Mouse (Mus musculus): ENCODE measurements at regions not wholly inside any gene's neighbourhood (a gene's known extent, or its start where the extent isn't known, plus 50 kb on each side); places are given as distances from the start of the nearest gene placed in this dataset.

GRCm38 (mm10) chr4:81969621-81970115, 527.1 kb upstream of the Mpdz start:
- DNase-seq (ENCODE audit: low spot score): no peak

DNA sequence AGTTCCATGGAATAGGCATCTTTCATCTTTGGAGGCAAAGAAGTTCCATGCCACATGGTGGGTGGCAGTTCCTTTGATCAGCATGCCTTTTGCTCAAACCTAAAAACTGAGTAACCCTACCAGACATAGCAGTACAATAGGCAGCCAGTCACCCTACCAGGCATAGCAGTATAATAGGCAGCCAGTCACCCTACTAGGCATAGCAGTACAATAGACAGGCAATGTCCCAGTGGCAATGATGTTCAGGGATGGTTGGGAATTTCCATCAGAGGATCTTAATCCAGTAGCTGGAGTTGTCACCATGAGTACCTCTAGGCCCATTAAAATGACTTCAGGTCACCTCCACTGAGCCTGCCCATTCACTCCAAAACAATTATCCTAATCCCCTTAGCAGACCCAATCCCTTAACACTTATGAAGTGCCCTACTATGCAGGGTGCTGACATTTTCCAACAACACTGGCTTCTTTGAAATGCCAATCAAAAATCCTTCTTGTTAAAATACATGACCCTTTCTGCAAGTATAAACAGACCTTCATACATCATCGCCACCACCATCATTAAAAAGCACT, 523.5 kb upstream of the Mpdz start:
- DNase-seq (ENCODE audit: low spot score): no peak

- no peak for DNase-seq (ENCODE audit: low spot score)
These were observed 520.5 kb upstream of the Mpdz start for GRCm38 (mm10) chr4:81963112-81963511.

GRCm38 (mm10) chr4:81962586-81962985, 520.0 kb upstream of the Mpdz start:
- no peak for DNase-seq (ENCODE audit: low spot score)

- DNase-seq (ENCODE audit: low spot score): no peak
These were observed 518.2 kb upstream of the Mpdz start for GRCm38 (mm10) chr4:81960552-81961534.

DNA sequence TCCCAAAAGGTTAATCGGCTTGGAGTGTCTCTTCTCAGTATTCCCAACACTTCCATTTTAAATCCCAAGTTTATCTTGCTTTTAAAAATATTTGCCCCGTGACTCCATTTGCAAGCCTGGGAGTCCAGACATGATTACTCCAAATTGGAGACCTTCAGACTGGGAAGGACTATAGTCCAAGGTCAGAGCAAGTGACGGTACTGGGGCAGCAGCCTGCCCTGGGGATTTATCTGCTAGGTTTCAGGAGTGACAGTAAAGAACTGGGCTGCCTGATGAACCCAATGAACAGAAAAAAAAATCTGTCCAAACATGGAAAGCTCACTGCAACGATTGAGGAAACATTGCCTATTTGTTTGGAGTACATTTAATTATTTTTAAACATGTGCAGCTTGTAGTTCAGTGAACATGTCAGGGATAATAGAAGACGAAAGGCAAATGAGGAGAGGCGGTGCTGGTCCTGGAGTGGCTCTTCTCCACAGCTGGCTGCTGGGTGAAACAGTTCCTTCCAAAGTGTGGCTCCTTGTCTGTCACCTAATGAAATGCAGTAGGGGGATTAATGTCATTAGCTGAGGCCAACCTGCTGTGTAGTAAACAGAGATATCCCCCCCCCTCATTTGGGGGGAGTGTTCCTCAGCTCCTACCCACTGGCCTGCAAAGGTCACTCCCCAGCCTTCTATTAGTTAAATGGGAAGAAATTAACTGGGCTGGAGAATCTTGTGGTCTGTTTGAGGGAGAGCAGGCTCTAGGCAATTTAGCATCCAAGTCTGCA, 514.5 kb upstream of the Mpdz start:
- DNase-seq (ENCODE audit: low spot score): no peak

DNA sequence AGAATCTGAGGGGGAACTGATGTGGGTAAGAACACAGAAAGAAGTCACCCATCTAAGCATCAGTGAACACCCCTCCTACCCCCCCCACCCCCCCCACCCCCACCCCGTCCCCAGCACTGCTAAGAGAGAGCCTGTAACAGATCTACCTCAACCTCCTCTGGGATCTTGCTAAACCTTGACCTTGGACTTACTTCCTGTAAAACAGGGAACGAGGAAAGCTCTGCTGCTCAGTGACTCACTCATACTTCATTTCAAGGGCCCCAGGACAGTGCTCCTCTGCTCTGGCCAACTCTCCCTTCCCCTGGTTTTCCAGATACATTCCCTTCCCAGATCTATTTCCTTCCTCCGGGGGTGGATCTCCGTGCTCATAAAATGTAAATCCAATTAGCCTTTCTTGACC, 510.4 kb upstream of the Mpdz start:
- DNase-seq (ENCODE audit: low spot score): no peak

DNA sequence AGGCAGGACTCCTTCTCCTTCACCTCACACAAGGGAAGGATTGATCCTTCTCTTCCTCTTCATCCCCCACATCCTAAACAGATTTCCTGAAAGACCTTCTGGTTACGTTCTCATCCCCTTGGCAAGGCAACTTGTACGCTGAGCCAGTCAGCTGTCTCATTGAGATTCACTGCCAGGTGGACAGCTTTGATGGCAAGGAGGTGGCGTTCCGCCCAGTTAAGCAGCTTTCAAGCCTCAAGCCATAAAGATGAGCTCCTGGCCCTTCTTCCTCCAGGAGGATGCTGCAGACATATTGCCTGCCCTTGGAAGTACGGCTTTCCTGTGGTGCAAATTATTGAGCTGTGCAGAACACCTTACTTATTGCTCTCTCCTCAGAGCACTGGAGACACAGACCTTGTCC, 494.8 kb upstream of the Mpdz start:
- DNase-seq (ENCODE audit: low spot score): no peak

GRCm38 (mm10) chr4:81930956-81931355, 488.3 kb upstream of the Mpdz start:
- DNase-seq (ENCODE audit: low spot score): no peak

DNA sequence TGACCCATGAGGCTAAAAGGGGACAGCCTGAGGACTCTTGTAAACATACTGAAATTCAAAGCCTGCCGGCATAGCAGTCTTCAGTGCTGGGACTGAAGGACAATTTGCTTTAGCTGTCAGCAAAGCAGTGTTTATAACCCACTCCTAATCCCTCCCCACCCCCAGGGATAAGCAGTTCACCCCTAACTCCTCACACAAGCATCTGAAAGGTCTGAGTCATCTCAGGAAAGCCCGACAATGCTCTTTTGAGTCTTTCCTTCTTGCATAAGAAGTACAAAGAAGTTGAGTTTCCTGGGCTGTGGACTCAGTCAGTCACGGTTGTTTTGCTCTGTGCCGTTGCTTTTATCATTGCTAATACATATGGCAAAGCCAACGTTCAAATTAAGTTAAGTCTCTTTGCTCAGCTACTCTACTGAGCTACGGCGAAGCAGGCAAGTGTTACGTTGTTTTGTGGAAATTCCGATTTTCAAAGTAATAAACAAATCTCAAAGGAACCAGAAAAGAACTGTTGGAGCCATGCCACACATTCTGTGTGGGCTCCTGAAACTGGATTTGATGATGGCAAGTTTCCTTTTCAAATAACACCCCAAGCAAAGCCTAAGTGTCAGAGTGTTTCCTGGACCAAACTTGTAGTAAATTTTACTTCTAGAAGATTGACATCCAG, 486.1 kb upstream of the Mpdz start:
- DNase-seq (ENCODE audit: low spot score): no peak

DNA sequence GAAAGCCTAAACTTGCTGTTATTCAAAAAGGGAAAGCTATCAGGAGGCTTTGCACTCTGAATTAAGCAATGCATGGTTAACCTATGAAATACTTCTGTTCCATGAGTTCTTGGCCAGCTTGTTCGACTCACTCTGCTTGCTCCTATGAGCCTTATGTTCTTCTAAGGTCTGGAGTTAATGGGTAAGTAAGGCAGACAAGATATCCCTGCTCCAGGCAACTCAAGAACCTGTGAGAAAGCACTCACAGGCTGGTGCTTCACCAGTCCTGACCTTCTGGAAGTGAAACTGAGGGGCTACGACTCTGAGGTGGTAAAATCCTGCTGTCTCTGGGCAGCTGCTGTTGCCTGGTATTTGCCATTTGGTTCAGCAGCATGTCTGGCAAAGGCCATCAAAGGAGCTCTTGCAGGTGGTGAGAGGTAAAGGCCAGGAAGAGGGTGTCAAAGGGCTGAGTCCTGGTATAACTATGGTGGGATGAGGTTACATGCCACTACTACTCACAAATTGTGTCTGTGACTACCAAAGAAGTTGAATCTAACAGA, 484.6 kb upstream of the Mpdz start:
- no peak for DNase-seq (ENCODE audit: low spot score)

- DNase-seq (ENCODE audit: low spot score): no peak
These were observed 484.1 kb upstream of the Mpdz start for GRCm38 (mm10) chr4:81926662-81927141.

DNA sequence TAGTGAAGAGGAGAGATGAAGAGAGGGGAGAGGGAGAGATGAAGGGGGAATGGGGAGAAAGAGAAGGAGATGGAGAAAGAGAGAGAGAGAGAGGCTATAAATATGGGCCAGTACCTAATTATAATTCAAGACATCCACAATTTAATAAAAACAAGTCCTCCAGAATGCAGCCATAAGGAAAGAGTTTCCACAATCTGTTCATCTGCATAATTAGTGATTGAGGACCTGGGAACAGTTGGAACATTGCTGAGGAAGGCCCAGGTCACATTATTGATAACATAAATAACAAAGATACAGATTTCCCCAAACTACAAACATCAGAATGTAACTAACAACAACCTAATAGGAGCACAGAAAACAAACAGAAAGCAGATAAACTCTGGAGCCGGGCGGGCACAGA, 483.0 kb upstream of the Mpdz start:
- DNase-seq (ENCODE audit: low spot score): no peak

DNA sequence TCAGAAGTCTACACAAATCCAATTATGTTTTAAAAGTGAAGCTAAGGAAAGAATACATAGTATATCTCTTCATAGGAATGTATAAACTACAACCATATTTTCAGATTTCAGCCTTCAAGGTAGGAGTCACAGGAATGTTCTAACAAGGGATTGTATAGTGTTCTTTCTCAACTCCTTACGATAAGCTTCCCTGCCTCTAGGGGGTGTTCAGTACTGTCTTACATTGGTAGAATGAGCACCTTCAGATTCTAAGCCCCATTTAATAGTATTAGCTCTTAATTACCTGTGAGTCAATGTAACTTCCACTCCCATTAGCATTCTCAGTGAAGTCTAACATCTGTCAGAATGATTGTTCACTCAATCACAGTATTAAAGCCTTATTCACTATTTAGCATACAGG, 481.5 kb upstream of the Mpdz start:
- DNase-seq (ENCODE audit: low spot score): no peak

GRCm38 (mm10) chr4:81922876-81923275, 480.3 kb upstream of the Mpdz start:
- DNase-seq (ENCODE audit: low spot score): no peak

DNA sequence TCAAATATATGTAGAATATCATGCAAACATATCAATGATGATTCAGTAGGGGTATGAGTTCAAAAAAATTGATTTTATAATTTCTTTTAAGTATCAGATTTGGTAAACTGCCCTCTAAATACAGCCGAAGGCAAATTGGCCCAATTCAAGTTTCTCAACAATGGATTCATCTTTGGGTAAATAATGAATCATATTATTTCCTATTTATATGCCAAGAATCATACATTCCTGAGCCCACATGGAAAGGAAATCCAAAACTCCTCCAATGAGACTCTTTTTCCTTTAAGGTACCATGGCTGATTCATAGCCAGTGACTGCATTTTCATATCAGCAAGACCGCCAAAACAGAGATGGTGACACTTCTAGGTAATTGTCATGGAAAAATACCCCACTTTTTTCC, 472.4 kb upstream of the Mpdz start:
- DNase-seq (ENCODE audit: low spot score): no peak

- DNase-seq (ENCODE audit: low spot score): no peak
These were observed 470.7 kb upstream of the Mpdz start for GRCm38 (mm10) chr4:81913296-81913695.

DNA sequence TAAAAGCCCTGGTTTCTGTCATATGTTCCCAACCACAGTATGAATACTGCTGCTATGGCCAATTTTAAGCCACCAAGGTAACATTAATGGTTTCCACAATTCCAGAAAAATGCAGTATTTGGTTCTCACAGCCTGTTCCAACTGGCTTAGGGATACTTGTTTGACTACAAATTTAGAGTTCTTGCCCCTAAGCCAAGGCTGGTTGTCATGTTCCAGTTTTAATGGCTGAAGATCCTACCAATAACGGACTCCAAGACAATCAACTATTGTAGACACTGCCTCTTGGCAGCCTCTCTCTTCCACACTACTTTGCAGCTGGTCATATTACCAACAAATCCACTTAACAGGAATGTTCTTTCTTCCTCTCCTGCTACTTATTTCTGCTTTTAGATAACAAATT, 470.0 kb upstream of the Mpdz start:
- no peak for DNase-seq (ENCODE audit: low spot score)

GRCm38 (mm10) chr4:81899961-81900540, 457.4 kb upstream of the Mpdz start:
- DNase-seq (ENCODE audit: low spot score): no peak

- no peak for DNase-seq (ENCODE audit: low spot score)
These were observed 456.0 kb upstream of the Mpdz start for GRCm38 (mm10) chr4:81898661-81899060.

GRCm38 (mm10) chr4:81897451-81897850, 454.8 kb upstream of the Mpdz start:
- no peak for DNase-seq (ENCODE audit: low spot score)
